Comparison of ENCODE assay signal across 8 mouse cellular contexts in the genomic region with DNA sequence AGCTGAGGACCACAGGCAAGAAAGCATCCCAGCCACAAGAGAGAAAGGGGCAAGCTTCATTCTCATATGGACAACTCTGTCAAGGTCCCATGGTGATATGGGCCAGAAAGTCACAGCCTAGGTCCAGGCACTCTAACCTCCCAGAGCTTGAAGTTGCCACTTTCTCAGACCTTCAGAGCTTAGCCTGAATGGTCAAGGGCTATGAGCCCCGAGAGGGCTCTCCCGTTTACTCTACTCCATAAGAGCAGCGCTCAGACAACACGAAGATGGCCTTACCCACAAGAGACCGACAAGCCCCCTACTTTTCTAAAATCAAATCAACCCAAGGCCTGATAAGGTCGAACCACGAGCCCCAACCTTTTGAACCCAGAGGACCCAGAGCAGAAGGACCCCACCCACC. TPM values are rescaled to one million over a fixed set of nuclear protein-coding genes. Genes with fewer than 3 reads are reported as not detected.
DNase-seq lines count a peak whose midpoint lies in the region; ATAC-seq and TF ChIP-seq lines count a peak whose summit lies in the region.

No protein-coding gene starts in this region.

- no peaks in the 10 kb centered on the region for H3K27me3 ChIP-seq in heart, embryonic 12.5 days (replicated peaks)
- H3K27me3 ChIP-seq in G1E (ENCODE audit: insufficient read depth, low read length) = peaks cover 27% of the 10 kb centered on the region
- no peaks in the 10 kb centered on the region for H3K27me3 ChIP-seq in heart, postnatal 0 days (ENCODE audit: control insufficient read depth, insufficient read depth, low read length)
- H3K27me3 ChIP-seq in midbrain, embryonic 10.5 days (ENCODE audit: low read depth, poor library complexity, severe bottlenecking) = no peaks in the 10 kb centered on the region

- H3K4me1 ChIP-seq in heart, embryonic 12.5 days (replicated peaks) = peaks cover 58% of the 10 kb centered on the region
- H3K4me1 ChIP-seq in G1E (ENCODE audit: insufficient read depth, low read depth, low read length) = peaks cover 82% of the 10 kb centered on the region
- H3K4me1 ChIP-seq in heart, postnatal 0 days (ENCODE audit: control insufficient read depth, insufficient read depth) = peaks cover 48% of the 10 kb centered on the region
- peaks cover 72% of the 10 kb centered on the region for H3K4me1 ChIP-seq in midbrain, embryonic 10.5 days

- peak overlapping the region; percentile 99 for H3K9ac ChIP-seq in heart, embryonic 12.5 days
- peak overlapping the region; percentile 83 for H3K9ac ChIP-seq in heart, postnatal 0 days (replicated peaks; ENCODE audit: low read depth, low read length)

- H3K36me3 ChIP-seq in heart, embryonic 12.5 days = no peaks in the 10 kb centered on the region
- peaks cover 48% of the 10 kb centered on the region for H3K36me3 ChIP-seq in G1E (replicated peaks)
- H3K36me3 ChIP-seq in heart, postnatal 0 days (replicated peaks; ENCODE audit: control insufficient read depth, insufficient read depth, low read length) = no peaks in the 10 kb centered on the region
- H3K36me3 ChIP-seq in midbrain, embryonic 10.5 days = peaks cover 32% of the 10 kb centered on the region

- DNase-seq in heart, adult 18-20 months = no peak
- no peak for DNase-seq in G1E (ENCODE audit: low spot score)
- DNase-seq in heart, postnatal 0 days (ENCODE audit: low spot score) = no peak
- DNase-seq in midbrain, embryonic 10.5 days (ENCODE audit: low spot score) = peak; percentile 30
- DNase-seq in urinary bladder, postnatal 10 days (ENCODE audit: low spot score) = no peak
- DNase-seq in yolk sac, embryonic 10.5 days (ENCODE audit: low spot score) = no peak
- no peak for DNase-seq in right cerebral cortex, adult 2 months (ENCODE audit: low spot score in 2 of 2)

- under 1% methylated on average over 7 of the region's 7 CpGs for WGBS in heart, embryonic 12.5 days
- WGBS in heart, postnatal 0 days = 2% methylated on average over 7 of the region's 7 CpGs
- 3% methylated on average over 7 of the region's 7 CpGs for WGBS in midbrain, embryonic 10.5 days

- no peak for TF ChIP-seq CTCF in G1E (IDR thresholded peaks at IDR 0.05; ENCODE audit: low read depth, low read length)
- TF ChIP-seq CTCF in heart, postnatal 0 days (IDR thresholded peaks at IDR 0.05; ENCODE audit: low read depth) = no peak

- peak overlapping the region; percentile 80 for H3K27ac ChIP-seq in heart, embryonic 12.5 days (ENCODE audit: poor library complexity, severe bottlenecking)
- H3K27ac ChIP-seq in heart, postnatal 0 days (ENCODE audit: low read depth) = peak overlapping the region; percentile 86; the same call in 1 of the 2 replicates
- peak overlapping the region; percentile 94 for H3K27ac ChIP-seq in midbrain, embryonic 10.5 days (replicated peaks)

- no peak for TF ChIP-seq EP300 in heart, postnatal 0 days (IDR thresholded peaks at IDR 0.05; ENCODE audit: low read depth)

- no peaks in the 10 kb centered on the region for H3K9me3 ChIP-seq in heart, embryonic 12.5 days (replicated peaks)
- H3K9me3 ChIP-seq in G1E (replicated peaks) = no peaks in the 10 kb centered on the region
- no peaks in the 10 kb centered on the region for H3K9me3 ChIP-seq in heart, postnatal 0 days (replicated peaks; ENCODE audit: control insufficient read depth, low read length)
- H3K9me3 ChIP-seq in midbrain, embryonic 10.5 days (replicated peaks) = no peaks in the 10 kb centered on the region

- peak overlapping the region; percentile 97 for H3K4me2 ChIP-seq in heart, embryonic 12.5 days
- peak overlapping the region; percentile 91 for H3K4me2 ChIP-seq in heart, postnatal 0 days (ENCODE audit: low read depth, low read length)

- ATAC-seq in heart, embryonic 12.5 days (ENCODE audit: insufficient number of reproducible peaks, low FRiP score) = no peak
- ATAC-seq in G1E (ENCODE audit: extremely low read depth, insufficient number of reproducible peaks, low FRiP score, poor library complexity, severe bottlenecking) = no peak
- ATAC-seq in heart, postnatal 0 days (ENCODE audit: insufficient read depth, low read depth) = no peak

- H3K4me3 ChIP-seq in heart, embryonic 12.5 days = peak overlapping the region; percentile 98
- H3K4me3 ChIP-seq in G1E (ENCODE audit: low read depth, low read length) = peak overlapping the region; percentile 79
- H3K4me3 ChIP-seq in heart, postnatal 0 days (ENCODE audit: low read depth, low read length) = peak overlapping the region; percentile 78
- H3K4me3 ChIP-seq in midbrain, embryonic 10.5 days = peak overlapping the region; percentile 98

RNA-seq across cellular contexts. Expression of a gene that starts 1.3 kb away (rescaled TPM):
- 11.9 and 14.0 TPM in 2 replicates for polyA plus RNA-seq in heart, embryonic 12.5 days (2016; fragmentation: Nextera tagmentation; extraction: Ambion mirVana)
- total RNA-seq in heart, adult 18-20 months (2021) = 10 to 100 TPM; 48.6 to 50.2 TPM
- total RNA-seq in G1E (2014; fragmentation: Nextera tagmentation) = 58.4 and 67.3 TPM in 2 replicates
- 15.3 and 16.9 TPM in 2 replicates for total RNA-seq in G1E (2017)
- polyA plus RNA-seq in G1E (2012) = 40.7 and 42.4 TPM in 2 replicates
- 53.2 and 60.6 TPM in 2 replicates for total RNA-seq in heart, postnatal 0 days (2014; rRNA removed; ENCODE audit: low replicate concordance)
- polyA plus RNA-seq in heart, postnatal 0 days (2015; fragmentation: Nextera tagmentation; extraction: Ambion mirVana) = 7.7 and 9.3 TPM in 2 replicates
- polyA plus RNA-seq in midbrain, embryonic 10.5 days (2016; fragmentation: Nextera tagmentation; extraction: Ambion mirVana) = 8.9 and 10.1 TPM in 2 replicates

RNA-seq across cellular contexts. Expression of a gene that starts 28.5 kb away (rescaled TPM):
- polyA plus RNA-seq in heart, embryonic 12.5 days (2016; fragmentation: Nextera tagmentation; extraction: Ambion mirVana) = 61.0 and 65.1 TPM in 2 replicates
- 10 to 100 TPM; 19.2 to 20.3 TPM for total RNA-seq in heart, adult 18-20 months (2021)
- total RNA-seq in G1E (2014; fragmentation: Nextera tagmentation) (24.4 and 24.9 TPM in 2 replicates), G1E (2017) (23.5 and 29.3 TPM in 2 replicates)
- 43.5 and 45.5 TPM in 2 replicates for polyA plus RNA-seq in G1E (2012)
- 45.8 and 69.2 TPM in 2 replicates for total RNA-seq in heart, postnatal 0 days (2014; rRNA removed; ENCODE audit: low replicate concordance)
- 48.1 and 51.0 TPM in 2 replicates for polyA plus RNA-seq in heart, postnatal 0 days (2015; fragmentation: Nextera tagmentation; extraction: Ambion mirVana)
- 118 and 120 TPM in 2 replicates for polyA plus RNA-seq in midbrain, embryonic 10.5 days (2016; fragmentation: Nextera tagmentation; extraction: Ambion mirVana)
